Mouse (Mus musculus) Muller cell, postnatal 12 days (primary cell): ENCODE results near the gene Exosc8.
"Not testable (repeated sequence)": the region's sequence is repeated elsewhere in the genome, so short reads cannot be mapped to it uniquely, and the experiment has no call there.

Experiments
- DNase-seq: peaks from one replicate; pipeline ENCODE4 v3.0.0-alpha.2; 2015; ENCODE audit errors: inconsistent ontology term

Gene Exosc8

DNA sequence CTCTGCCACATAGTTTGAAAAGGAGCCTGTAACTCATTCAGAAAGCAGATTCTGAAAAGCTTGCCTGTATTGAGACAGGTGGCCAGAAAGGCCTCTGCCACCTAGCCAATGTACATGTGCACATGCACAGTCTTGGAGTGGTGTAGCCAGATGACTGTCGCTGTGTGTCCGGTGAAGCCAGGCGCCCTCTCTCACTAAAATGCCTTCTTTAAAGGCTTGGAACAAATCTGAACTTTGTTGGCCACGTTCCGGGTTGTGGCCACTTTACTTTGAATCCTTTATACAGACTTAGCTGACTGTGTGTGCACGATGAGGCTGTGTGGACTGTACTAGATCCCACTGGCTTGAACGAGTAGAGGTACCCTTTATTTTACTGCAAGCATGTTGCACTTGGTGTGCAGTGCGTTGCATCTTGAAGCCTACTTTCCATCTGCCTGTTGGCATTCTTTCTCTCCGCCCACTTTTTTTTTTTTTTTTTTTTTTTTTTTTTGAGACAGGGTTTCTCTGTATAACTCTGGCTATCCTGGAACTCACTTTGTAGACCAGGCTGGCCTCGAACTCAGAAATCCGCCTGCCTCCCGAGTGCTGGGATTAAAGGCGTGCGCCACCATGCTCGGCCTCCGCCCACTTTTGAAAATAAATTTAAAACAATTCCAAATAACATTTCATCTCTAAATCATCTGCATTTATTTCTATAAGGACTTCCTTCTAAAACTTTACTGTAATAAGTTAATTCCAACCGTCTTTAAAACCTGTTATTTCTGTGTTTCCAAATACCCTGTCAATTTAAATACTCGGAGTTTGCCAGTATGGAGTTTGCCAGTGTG, 1.1 kb upstream of the Exosc8 start:
- DNase-seq: no peak

- DNase-seq: peak; percentile 95
Observed at GRCm38 (mm10) chr3:54734411-54735246, 564 bp downstream of the Exosc8 start.

DNA sequence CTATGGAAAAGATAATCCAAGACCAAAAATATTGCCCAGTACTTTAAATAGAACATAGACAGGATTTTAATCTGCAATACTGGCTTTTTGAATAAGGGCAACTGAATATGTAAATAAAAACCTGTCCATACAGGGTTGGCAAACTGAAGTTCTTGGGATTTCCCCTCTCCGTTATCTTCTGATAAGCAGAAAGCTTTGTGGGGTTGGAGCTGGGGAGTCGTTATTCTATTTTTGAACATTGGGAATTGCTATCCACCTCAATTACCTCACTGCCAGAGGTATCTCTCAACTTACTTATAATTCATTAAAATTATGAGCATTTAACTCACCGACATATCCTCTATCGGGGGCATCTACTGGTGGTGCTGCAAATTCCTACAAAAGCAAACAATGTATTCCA, 2.8 kb downstream of the Exosc8 start:
- no peak for DNase-seq

GRCm38 (mm10) chr3:54731626-54732150, 3.5 kb downstream of the Exosc8 start:
- no peak for DNase-seq

GRCm38 (mm10) chr3:54728100-54728499, 7.1 kb downstream of the Exosc8 start:
- DNase-seq: no peak

DNA sequence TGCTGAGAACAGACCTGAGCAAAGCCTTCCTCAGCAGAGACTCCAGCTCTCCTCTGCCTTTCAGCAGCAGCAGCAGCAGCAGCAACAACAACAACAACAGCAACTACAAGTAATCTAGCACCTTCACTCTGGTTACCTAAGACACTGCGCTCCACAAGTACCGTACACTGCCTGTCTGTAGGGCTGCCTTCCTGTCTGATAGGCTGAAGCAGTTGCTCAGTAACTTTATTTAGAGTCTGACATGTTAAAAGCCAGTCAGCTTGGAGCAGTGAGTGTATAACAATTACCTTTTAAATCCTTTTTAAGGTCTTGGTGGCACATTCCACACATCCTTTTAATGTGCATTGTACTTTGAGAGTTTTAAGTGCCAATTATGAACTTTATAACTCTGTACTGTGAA, 7.6 kb downstream of the Exosc8 start:
- DNase-seq: no peak

DNA sequence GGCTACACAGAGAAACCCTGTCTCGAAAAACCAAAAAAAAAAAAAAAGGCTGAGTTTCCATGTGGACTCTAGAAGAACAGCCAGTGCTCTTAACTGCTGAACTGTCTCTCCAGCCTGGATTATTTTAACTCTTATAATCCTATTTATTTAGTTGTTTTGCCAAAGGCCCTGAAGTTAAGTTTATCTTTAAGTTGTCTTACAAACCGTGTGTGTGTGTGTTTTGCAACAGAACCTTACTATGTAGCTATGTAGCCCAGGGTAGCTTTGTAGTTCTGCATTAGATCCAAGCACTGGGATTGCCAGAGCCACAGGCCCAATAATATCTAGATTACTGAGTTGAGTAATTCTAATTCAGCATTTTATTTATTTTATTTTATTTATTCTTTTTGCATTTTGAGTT, 9.8 kb downstream of the Exosc8 start:
- DNase-seq: no peak

DNA sequence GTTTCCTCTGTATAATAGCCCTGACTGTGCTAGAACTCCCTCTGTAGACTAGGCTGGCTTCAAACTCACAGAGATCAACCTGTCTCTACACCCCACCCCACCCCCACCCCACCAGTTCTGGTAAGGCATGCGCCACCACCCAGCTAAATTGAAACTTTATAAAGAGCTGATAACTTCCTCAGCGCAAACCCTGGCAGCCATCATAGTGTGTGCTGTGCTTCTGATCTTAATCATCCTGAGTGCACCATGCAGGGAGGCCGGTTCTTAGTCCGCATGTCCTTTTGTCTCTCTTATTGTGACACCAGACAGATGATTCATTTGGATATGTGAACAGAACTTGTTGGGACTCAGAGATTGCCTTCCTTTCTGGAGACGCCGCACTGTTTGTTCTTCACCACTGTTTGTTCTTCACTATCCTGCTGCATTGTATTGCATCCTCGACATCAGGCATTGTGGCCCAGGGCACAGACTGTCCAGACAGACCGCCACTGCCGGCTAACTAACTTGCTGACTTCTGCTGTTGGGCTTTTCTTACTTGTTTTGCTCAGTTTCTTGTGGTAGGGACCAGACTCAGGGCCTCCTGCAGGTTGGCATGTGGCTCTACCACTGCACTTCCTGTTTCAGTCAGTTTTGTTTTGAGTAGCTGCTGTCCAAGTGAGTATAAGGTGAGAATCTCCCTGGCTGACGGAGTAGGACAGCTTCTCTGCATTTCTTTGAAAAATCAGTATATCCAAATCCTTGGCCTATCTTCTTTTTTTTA, 11.3 kb downstream of the Exosc8 start:
- no peak for DNase-seq

DNA sequence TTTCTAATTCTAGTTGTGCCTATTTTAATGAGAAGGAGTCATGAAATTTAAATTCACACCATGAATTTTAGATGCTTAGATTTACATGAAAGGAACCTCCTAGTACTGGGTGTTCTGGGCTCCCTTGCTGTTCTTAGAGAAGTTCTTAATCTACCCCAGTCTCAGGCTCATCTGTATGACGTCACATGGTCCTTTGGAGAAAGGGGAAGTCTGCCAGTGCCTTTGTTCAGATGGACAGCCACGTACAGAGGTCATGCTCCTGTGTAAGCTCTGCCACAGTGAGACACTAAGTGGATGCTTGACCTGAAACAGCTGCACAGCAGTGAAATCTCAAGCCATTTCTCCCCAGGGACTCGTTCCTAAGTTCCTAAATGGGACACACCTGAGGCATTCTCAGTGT, 16.2 kb downstream of the Exosc8 start:
- no peak for DNase-seq

- no peak for DNase-seq
Observed at GRCm38 (mm10) chr3:54717348-54717747, 17.8 kb downstream of the Exosc8 start.

GRCm38 (mm10) chr3:54715461-54715860, 19.7 kb downstream of the Exosc8 start:
- DNase-seq: peak; percentile 55

- DNase-seq: no peak
Observed at GRCm38 (mm10) chr3:54714253-54714652, 20.9 kb downstream of the Exosc8 start, which contains the start of gene Gm21958. Gm21958 (minus strand) TSS chr3:54714353.

DNA sequence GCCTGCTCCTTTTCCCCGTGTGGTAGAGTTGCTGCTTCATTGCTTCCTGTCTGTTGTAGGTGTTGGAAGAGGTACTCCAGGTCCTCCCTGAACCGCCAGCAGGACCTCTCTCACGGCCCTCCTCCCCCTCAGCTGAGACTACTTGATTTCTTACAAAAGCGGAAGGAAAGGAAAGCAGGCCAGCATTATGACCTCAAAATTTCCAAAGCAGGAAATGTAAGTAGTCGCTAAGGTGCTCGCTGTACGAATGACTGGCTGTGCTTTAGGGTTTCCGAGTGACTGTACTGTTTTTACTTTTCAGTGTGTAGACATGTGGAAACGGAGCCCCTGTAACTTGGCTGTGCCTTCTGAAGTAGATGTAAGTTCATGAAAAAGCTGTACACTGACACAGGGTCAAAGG, 26.2 kb downstream of the Exosc8 start:
- DNase-seq: no peak

DNA sequence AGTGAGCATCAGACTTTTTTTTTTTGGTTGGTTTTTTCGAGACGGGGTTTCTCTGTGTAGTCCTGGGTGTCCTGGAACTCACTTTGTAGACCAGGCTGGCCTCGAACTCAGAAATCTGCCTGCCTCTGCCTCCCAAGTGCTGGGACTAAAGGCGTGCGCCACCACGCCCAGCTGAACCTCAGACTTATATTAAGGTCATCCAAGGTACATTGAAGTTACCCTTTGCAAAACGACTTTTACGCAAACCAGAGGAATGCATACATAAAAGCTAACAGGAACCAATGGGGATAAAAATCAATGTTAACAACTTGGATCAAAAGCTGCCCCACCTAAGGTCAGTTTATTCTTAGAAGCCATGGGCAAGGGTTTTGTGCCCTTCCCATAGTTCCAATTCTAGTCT, 31.1 kb downstream of the Exosc8 start:
- not testable (repeated sequence) for DNase-seq

DNA sequence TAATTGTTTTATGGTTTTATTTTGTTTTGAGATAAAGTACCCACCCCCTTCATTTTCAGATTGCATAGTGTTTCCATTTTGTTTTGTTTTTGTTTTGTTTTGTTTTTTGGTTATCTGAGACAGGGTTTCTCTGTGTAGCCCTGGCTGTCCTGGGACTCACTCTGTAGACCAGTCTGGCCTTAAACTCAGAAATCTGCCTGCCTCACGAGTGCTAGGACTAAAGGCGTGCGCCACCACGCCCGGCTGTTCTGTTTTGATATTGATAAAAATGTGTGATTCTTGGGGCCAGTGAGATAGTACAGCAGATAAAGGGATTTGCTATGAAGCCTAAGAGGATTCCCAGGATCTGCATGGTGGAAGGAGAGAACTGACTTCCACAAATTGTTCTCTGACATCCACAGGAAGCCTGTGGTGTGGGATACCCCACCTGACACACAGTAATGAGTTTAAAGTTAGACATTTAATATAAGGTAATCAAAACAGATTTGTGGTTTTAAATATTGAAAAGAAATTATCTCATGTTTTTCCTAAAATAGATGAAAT, 35.4 kb downstream of the Exosc8 start:
- DNase-seq: no peak

DNA sequence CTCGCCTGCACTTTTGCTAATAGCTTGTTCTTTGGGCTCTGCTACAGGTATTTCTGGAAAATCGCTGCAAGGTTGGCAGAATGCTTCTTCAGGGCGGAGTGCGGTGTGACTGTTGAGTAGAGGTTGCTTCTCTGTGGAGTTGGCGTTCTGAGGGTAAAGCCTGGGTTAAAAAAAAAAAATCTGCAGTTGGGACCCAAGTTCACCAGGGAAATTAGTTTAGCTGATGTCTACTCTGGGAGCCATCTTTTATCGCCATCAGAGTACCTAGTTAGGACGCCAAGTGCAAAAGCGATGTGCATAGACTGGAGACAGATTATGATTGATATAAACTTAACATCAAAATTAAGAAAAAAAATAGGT, 42.2 kb downstream of the Exosc8 start:
- DNase-seq: no peak

GRCm38 (mm10) chr3:54692202-54693055, 42.8 kb downstream of the Exosc8 start, which contains the start of gene Supt20:
Supt20 (plus strand) TSS chr3:54692807.
- DNase-seq: peak; percentile 96

- no peak for DNase-seq
Observed at GRCm38 (mm10) chr3:54689091-54689490, 46.1 kb downstream of the Exosc8 start.

- no peak for DNase-seq
Observed at GRCm38 (mm10) chr3:54687245-54687644, 47.9 kb downstream of the Exosc8 start.

DNA sequence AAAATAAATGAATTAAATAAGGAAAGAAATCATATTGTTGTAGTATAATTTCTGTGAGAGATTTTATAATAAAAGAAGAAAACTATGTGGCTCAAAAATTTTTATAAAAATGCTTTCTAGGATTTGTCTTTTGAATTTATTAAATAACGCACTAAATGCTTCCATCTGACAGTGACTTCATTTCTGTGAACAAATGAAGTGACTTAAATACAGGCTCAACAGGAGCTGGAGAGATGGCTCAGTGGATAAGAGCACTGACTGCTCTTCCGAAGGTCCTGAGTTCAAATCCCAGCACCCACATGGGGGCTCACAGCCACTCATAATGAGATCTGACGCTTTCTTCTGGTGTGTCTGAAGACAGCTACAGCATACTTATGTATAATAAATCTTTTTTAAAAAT, 50.0 kb downstream of the Exosc8 start:
- no peak for DNase-seq
